Mouse (Mus musculus) stomach, postnatal 0 days (tissue): ENCODE measurements at regions not wholly inside any gene's neighbourhood (a gene's known extent, or its start where the extent isn't known, plus 50 kb on each side); places are given as distances from the start of the nearest gene placed in this dataset.

Source experiments
- CTCF ChIP-seq: IDR thresholded peaks from 2 replicates; pipeline ENCODE4 v1.5.1; 2016; ENCODE audit warnings: antibody characterized with exemption, low read depth, mild to moderate bottlenecking, moderate library complexity
- EP300 ChIP-seq: optimal IDR thresholded peaks from 2 replicates; pipeline ENCODE3; 2016; ENCODE audit warnings: antibody characterized with exemption

DNA sequence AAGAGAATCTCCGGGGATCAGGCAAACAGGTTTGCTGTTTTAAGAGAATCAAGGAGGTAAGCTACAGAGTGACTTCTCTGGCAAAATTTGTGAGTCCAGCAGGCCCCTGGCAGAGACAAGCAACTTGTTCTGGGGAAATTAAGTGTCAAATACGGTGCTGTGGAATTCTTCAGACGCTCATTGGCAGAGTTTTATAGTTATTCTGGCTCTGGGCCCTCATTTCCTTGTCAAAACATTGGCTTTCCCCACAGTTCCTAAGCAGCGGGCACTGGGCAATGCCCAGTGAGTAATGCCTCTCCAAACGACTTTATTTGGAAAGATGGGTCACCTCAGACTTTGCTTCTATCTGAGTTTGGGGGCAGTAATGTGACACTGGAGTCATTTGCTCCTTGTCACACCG is 180.1 kb upstream of the Vstm2b start:
- TF ChIP-seq CTCF (no peak), EP300 (no peak)
